Mouse (Mus musculus) ES-Bruce4 (cell line): ENCODE measurements at regions not wholly inside any gene's neighbourhood (a gene's known extent, or its start where the extent isn't known, plus 50 kb on each side); places are given as distances from the start of the nearest gene placed in this dataset.

Experiments
- H3K27ac ChIP-seq: 2 replicates; pipeline ENCODE4 v1.5.1; 2012; ENCODE audit warnings: low read length, inconsistent platforms; ENCODE audit not compliant: insufficient read depth
- H3K27me3 ChIP-seq: 2 replicates; pipeline ENCODE4 v1.6.1; 2012; ENCODE audit warnings: mild to moderate bottlenecking, low read length, inconsistent platforms; ENCODE audit not compliant: control insufficient read depth, poor library complexity, insufficient read depth, severe bottlenecking
- H3K36me3 ChIP-seq: 2 replicates; pipeline ENCODE4 v1.6.1; 2012; ENCODE audit warnings: inconsistent platforms, mild to moderate bottlenecking, low read length, moderate library complexity; ENCODE audit not compliant: control insufficient read depth, poor library complexity, insufficient read depth, severe bottlenecking
- H3K4me1 ChIP-seq: one replicate; pipeline ENCODE4 v1.8.1; 2011; ENCODE audit warnings: low read length; ENCODE audit not compliant: control insufficient read depth, insufficient read depth
- H3K4me3 ChIP-seq: 2 replicates; pipeline ENCODE4 v1.5.1; 2011; ENCODE audit warnings: low read depth, mild to moderate bottlenecking, low read length
- H3K9ac ChIP-seq: 2 replicates; pipeline ENCODE4 v1.6.1; 2012; ENCODE audit warnings: low read depth, mild to moderate bottlenecking, inconsistent platforms; ENCODE audit not compliant: poor library complexity, severe bottlenecking
- H3K9me3 ChIP-seq: replicated peaks from 2 replicates; pipeline ENCODE4 v1.6.1; 2012; ENCODE audit warnings: mild to moderate bottlenecking, low read length, inconsistent platforms; ENCODE audit not compliant: control insufficient read depth, poor library complexity, insufficient read depth, severe bottlenecking
- CTCF ChIP-seq: IDR thresholded peaks from one replicate; pipeline ENCODE4 v1.8.1; 2011; ENCODE audit warnings: low read depth, low read length
- EP300 ChIP-seq: IDR thresholded peaks from 2 replicates; pipeline ENCODE4 v1.6.1; 2011; ENCODE audit warnings: low read depth, low read length; ENCODE audit not compliant: insufficient read depth
- POLR2A ChIP-seq: IDR thresholded peaks from one replicate; pipeline ENCODE4 v1.8.1; 2011; ENCODE audit warnings: low read length; ENCODE audit not compliant: insufficient read depth

DNA sequence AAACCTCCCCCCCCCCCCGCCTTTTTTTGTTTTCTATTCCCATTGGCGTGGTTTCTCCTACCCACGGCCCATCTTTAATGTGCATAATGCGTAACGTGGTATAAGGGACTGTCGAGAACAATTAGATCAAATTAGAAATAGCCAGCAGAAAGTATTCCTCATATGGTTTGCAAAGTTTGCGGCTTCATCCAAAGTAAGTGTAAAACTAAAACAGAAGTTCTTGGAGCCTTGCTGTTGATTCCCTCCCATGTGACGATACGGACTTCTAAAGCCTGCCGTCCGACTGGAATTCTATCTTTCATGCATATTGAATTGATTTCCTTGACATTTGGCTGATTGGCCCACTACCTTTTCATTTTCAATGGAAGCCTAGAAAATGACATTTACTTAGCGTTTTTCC lies 128.7 kb upstream of the Fam241a start:
- H3K9ac ChIP-seq: no peak overlapping the region
- TF ChIP-seq POLR2A (no peak), EP300 (no peak), CTCF (no peak)
- no peaks in the 10 kb centered on the region for H3K4me1 ChIP-seq
- H3K27ac ChIP-seq: no peak overlapping the region
- H3K27me3 ChIP-seq: no peaks in the 10 kb centered on the region; the same call in 1 of the 2 replicates
- H3K9me3 ChIP-seq: no peaks in the 10 kb centered on the region
- H3K36me3 ChIP-seq: no peaks in the 10 kb centered on the region
- H3K4me3 ChIP-seq: no peak overlapping the region

DNA sequence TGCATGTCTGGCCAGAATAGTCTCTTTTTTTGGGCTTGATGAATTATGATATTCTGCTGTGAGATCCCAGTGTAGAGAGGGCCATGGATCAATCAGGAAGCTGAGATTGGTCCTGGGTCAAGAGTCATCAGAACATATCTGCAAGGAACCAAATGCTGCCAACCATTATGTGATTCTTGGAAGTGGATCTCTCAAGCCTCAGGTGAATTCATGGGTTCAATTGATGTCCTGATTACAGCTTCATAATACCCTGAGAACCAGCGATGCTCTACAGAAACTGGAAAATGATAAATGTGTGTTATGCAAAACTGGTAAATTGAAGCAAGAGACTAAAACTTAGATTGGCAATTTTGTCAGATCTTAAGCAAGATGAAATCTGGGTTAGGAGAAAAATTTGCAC lies 118.8 kb upstream of the Fam241a start:
- Histone ChIP-seq H3K4me1 (no peaks in the 10 kb centered on the region), H3K4me3 (no peak overlapping the region), H3K36me3 (no peaks in the 10 kb centered on the region), H3K27ac (no peak overlapping the region), H3K9me3 (no peaks in the 10 kb centered on the region), H3K27me3 (no peaks in the 10 kb centered on the region), H3K9ac (no peak overlapping the region)
- no peak for TF ChIP-seq CTCF
- TF ChIP-seq EP300: no peak
- TF ChIP-seq POLR2A: no peak

DNA sequence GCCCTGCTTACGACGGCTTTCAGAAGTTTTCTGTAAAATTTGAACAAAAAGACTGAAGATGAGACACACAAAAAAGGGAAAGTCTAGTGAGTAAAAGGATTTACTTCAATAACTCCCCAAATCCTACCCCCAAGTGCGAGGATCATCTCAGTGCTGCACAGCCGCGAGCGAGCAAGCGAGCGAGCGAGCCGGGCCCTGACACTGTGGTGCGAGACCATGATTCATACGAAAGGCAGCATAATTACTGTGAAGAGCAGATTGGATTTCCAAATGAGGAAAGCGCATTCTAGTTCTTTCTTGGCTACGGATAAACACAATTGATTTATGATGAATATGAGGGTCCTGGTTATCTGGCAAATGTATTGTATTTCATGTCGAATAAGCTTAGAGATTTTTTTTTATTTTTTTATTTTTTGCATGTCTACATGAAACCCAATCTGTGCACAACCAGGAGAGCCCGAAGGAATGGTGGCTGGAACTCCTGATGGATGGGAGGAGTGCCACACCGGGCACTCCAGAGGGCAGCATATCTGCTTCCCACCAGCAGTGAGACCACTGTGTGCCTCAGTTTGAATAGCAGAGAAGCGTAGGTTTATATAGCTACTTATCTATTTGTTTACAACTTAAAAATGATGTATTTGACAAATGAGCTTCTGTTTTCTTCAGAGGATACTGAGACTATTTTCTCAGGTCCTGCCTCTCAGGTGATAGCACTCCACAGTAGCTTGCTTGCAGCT lies 106.9 kb upstream of the Fam241a start:
- Histone ChIP-seq H3K9me3 (no peaks in the 10 kb centered on the region), H3K4me1 (no peaks in the 10 kb centered on the region), H3K27me3 (no peaks in the 10 kb centered on the region), H3K36me3 (no peaks in the 10 kb centered on the region), H3K9ac (no peak overlapping the region), H3K27ac (no peak overlapping the region), H3K4me3 (no peak overlapping the region)
- TF ChIP-seq CTCF (no peak), POLR2A (no peak)

DNA sequence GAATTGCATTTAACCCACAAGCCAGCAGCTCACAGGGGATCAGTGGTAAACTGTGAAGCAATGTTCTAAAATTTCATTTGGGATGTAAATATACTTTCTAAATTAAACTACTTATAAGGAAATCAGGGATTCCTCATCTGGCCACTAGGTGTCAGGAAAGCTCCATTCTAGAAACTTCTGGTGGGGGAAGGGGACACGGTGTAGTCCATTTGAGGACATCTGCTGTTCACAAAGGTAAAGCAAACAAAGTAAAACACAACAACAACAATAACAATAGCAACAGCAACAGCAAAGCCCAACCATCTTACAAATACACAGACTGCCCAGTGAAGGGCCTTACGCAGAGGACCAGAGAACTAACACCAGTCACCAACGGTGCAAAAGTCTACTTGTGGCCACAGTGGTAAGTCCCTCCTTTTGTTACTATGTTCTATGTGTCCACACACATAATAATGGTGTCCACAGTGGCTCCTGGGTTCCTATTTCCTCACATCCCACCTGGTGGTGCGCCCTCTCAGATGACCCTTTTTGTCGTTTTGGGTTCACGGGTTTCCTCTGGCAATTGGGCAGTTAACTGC lies 105.9 kb upstream of the Fam241a start:
- Histone ChIP-seq H3K27me3 (no peaks in the 10 kb centered on the region), H3K4me3 (no peak overlapping the region), H3K36me3 (no peaks in the 10 kb centered on the region), H3K9me3 (no peaks in the 10 kb centered on the region), H3K9ac (no peak overlapping the region), H3K4me1 (no peaks in the 10 kb centered on the region), H3K27ac (no peak overlapping the region)
- no peak for TF ChIP-seq POLR2A
- TF ChIP-seq CTCF: peak; percentile 8

DNA sequence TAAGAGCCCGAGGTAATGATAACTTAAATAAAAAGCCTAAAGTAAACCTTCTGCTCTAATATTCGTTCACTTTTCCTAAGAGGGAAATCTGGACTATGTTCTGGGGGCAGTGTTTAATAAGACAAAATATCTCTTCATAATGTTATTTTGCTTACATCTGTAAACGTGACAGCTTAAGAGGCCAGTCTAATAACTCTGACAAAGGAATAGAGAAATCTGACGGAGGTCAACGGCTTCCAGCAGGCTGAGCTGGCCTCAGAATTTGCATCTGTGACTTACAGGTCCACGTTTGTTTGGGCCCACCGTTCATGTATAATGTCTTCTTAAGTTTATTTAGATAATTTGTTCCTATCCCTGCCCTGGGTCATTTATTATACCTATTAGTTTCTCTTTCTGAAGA lies 99.6 kb upstream of the Fam241a start:
- Histone ChIP-seq H3K9ac (no peak overlapping the region), H3K4me3 (no peak overlapping the region), H3K4me1 (no peaks in the 10 kb centered on the region), H3K27me3 (no peaks in the 10 kb centered on the region), H3K9me3 (no peaks in the 10 kb centered on the region), H3K27ac (no peak overlapping the region), H3K36me3 (no peaks in the 10 kb centered on the region)
- TF ChIP-seq CTCF (no peak), POLR2A (no peak), EP300 (no peak)

DNA sequence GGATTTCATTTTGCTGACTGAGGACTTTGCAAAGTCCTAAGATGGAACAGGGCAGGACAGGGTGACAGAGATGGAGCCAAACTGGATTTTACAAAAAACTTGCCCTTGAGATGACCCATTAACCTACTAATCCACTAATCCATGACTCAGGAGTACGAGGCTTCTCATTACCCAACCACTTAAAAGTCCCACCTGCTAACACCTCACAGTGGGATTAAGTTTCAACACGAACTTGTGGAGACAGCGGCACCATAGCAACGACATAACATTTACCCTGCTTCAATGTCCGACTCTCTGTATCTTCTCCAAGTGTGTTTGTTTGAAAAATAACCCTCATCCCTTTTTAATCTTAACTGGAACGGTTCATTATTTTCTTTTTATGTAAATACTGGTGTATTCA lies 91.5 kb upstream of the Fam241a start:
- Histone ChIP-seq H3K9ac (no peak overlapping the region), H3K4me3 (no peak overlapping the region), H3K36me3 (no peaks in the 10 kb centered on the region), H3K27me3 (no peaks in the 10 kb centered on the region), H3K9me3 (no peaks in the 10 kb centered on the region), H3K4me1 (no peaks in the 10 kb centered on the region), H3K27ac (no peak overlapping the region)
- TF ChIP-seq CTCF: no peak
- TF ChIP-seq POLR2A: no peak
- no peak for TF ChIP-seq EP300
